7 mouse cellular contexts compared by ENCODE assay signal in genomic region chr14:121878176-121878858, GRCm38 (mm10). TPM values are rescaled to one million over a fixed set of nuclear protein-coding genes. Genes with fewer than 3 reads are reported as not detected.
DNase-seq lines count a peak whose midpoint lies in the region; ATAC-seq lines count a peak whose summit lies in the region.

Ubac2 (plus strand) TSS chr14:121878620.

- H3K9me3 ChIP-seq in embryonic facial prominence, embryonic 12.5 days: no peaks in the 10 kb centered on the region
- no peaks in the 10 kb centered on the region for H3K9me3 ChIP-seq in limb, embryonic 11.5 days (ENCODE audit: control insufficient read depth, low read length)
- no peaks in the 10 kb centered on the region for H3K9me3 ChIP-seq in midbrain, embryonic 14.5 days (ENCODE audit: control insufficient read depth, low read length)

- under 1% methylated on average over 53 of the region's 61 CpGs for WGBS in embryonic facial prominence, embryonic 12.5 days
- WGBS in limb, embryonic 11.5 days: under 1% methylated on average over 60 of the region's 61 CpGs
- under 1% methylated on average over 61 of the region's 61 CpGs for WGBS in midbrain, embryonic 14.5 days

- H3K4me3 ChIP-seq in embryonic facial prominence, embryonic 12.5 days: peak within 1 kb of the TSS; percentile 95
- H3K4me3 ChIP-seq in limb, embryonic 11.5 days (ENCODE audit: low read depth, low read length): peak within 1 kb of the TSS; percentile 98
- H3K4me3 ChIP-seq in midbrain, embryonic 14.5 days (replicated peaks; ENCODE audit: low read depth, low read length): peak within 1 kb of the TSS; percentile 95

- peak; percentile 97 for ATAC-seq in embryonic facial prominence, embryonic 12.5 days (ENCODE audit: insufficient number of reproducible peaks, insufficient read depth, low FRiP score, low TSS enrichment)
- peak; percentile 96 for ATAC-seq in limb, embryonic 11.5 days (ENCODE audit: insufficient number of reproducible peaks, low FRiP score, low TSS enrichment, low read depth)
- ATAC-seq in midbrain, embryonic 14.5 days (ENCODE audit: low FRiP score, low TSS enrichment): peak; percentile 98

- peaks cover 4% of the 10 kb centered on the region; the same call in 1 of the 2 replicates for H3K4me1 ChIP-seq in embryonic facial prominence, embryonic 12.5 days
- peaks cover 6% of the 10 kb centered on the region for H3K4me1 ChIP-seq in limb, embryonic 11.5 days (ENCODE audit: control insufficient read depth, insufficient read depth, low read length)
- H3K4me1 ChIP-seq in midbrain, embryonic 14.5 days (ENCODE audit: control insufficient read depth, insufficient read depth, low read length): peaks cover 10% of the 10 kb centered on the region; the same call in 1 of the 2 replicates

- H3K36me3 ChIP-seq in embryonic facial prominence, embryonic 12.5 days: no peaks in the 10 kb centered on the region
- H3K36me3 ChIP-seq in limb, embryonic 11.5 days (ENCODE audit: control insufficient read depth, insufficient read depth, low read length): no peaks in the 10 kb centered on the region
- no peaks in the 10 kb centered on the region for H3K36me3 ChIP-seq in midbrain, embryonic 14.5 days (ENCODE audit: control insufficient read depth, insufficient read depth, low read length)

- peak; percentile 99 for DNase-seq in adrenal gland, postnatal 25 days
- peak; percentile 100 for DNase-seq in heart, adult 11 months
- DNase-seq in kidney, adult 18-20 months: peak; percentile 98
- DNase-seq in limb, embryonic 11.5 days (ENCODE audit: low spot score): peak; percentile 99
- peak; percentile 100 for DNase-seq in midbrain, embryonic 14.5 days
- peak; percentile 97 to 98 for DNase-seq in spleen, adult 18-20 months

- H3K27me3 ChIP-seq in embryonic facial prominence, embryonic 12.5 days: no peaks in the 10 kb centered on the region
- H3K27me3 ChIP-seq in limb, embryonic 11.5 days (ENCODE audit: control insufficient read depth, insufficient read depth, low read length): no peaks in the 10 kb centered on the region
- H3K27me3 ChIP-seq in midbrain, embryonic 14.5 days (ENCODE audit: control insufficient read depth, insufficient read depth, low read length): no peaks in the 10 kb centered on the region

- peak within 1 kb of the TSS; percentile 90 for H3K27ac ChIP-seq in embryonic facial prominence, embryonic 12.5 days
- peak within 1 kb of the TSS; percentile 89 for H3K27ac ChIP-seq in limb, embryonic 11.5 days (replicated peaks; ENCODE audit: low read depth, low read length)
- H3K27ac ChIP-seq in midbrain, embryonic 14.5 days (replicated peaks; ENCODE audit: low read depth, low read length): peak within 1 kb of the TSS; percentile 91

- peak within 1 kb of the TSS; percentile 86 for H3K4me2 ChIP-seq in embryonic facial prominence, embryonic 12.5 days (replicated peaks)
- H3K4me2 ChIP-seq in limb, embryonic 11.5 days (ENCODE audit: low read depth, severe bottlenecking): peak within 1 kb of the TSS; percentile 90
- peak within 1 kb of the TSS; percentile 73 for H3K4me2 ChIP-seq in midbrain, embryonic 14.5 days (ENCODE audit: low read length)

- H3K9ac ChIP-seq in embryonic facial prominence, embryonic 12.5 days: peak within 1 kb of the TSS; percentile 96
- peak within 1 kb of the TSS; percentile 87 for H3K9ac ChIP-seq in limb, embryonic 11.5 days (ENCODE audit: low read length)
- H3K9ac ChIP-seq in midbrain, embryonic 14.5 days (replicated peaks; ENCODE audit: low read length): peak within 1 kb of the TSS; percentile 93

RNA-seq across cellular contexts. Expression of gene Ubac2, which starts in this region (rescaled TPM):
- total RNA-seq in adrenal gland, postnatal 25 days (2021): 29.4 and 33.2 TPM in 2 replicates
- 64.0 and 67.1 TPM in 2 replicates for polyA plus RNA-seq in embryonic facial prominence, embryonic 12.5 days (2016; fragmentation: Nextera tagmentation; extraction: Ambion mirVana)
- 71.2 and 75.4 TPM in 2 replicates for polyA plus RNA-seq in limb, embryonic 11.5 days (2014; fragmentation: Nextera tagmentation; extraction: Ambion mirVana)
- 37.4 and 52.4 TPM in 2 replicates for polyA plus RNA-seq in midbrain, embryonic 14.5 days (2014; fragmentation: Nextera tagmentation; extraction: Ambion mirVana)

Comparison
In these comparisons a context has a peak if more than half of its experiments do, and no peak if none do; other contexts are left out.
1. Peak in every context shown above with its lines: DNase-seq, ATAC-seq, H3K4me3 ChIP-seq and H3K27ac ChIP-seq.